Mouse (Mus musculus) ES-Bruce4 (cell line): ENCODE data around the gene Prn. TPM values are rescaled to one million over a fixed set of nuclear protein-coding genes. Genes with fewer than 3 reads are reported as not detected.

Source experiments
- H3K27ac ChIP-seq: 2 replicates; pipeline ENCODE4 v1.5.1; 2012; ENCODE audit warnings: low read length, inconsistent platforms; ENCODE audit not compliant: insufficient read depth
- H3K27me3 ChIP-seq: 2 replicates; pipeline ENCODE4 v1.6.1; 2012; ENCODE audit warnings: mild to moderate bottlenecking, low read length, inconsistent platforms; ENCODE audit not compliant: control insufficient read depth, poor library complexity, insufficient read depth, severe bottlenecking
- H3K36me3 ChIP-seq: 2 replicates; pipeline ENCODE4 v1.6.1; 2012; ENCODE audit warnings: inconsistent platforms, mild to moderate bottlenecking, low read length, moderate library complexity; ENCODE audit not compliant: control insufficient read depth, poor library complexity, insufficient read depth, severe bottlenecking
- H3K4me1 ChIP-seq: one replicate; pipeline ENCODE4 v1.8.1; 2011; ENCODE audit warnings: low read length; ENCODE audit not compliant: control insufficient read depth, insufficient read depth
- H3K4me3 ChIP-seq: 2 replicates; pipeline ENCODE4 v1.5.1; 2011; ENCODE audit warnings: low read depth, mild to moderate bottlenecking, low read length
- H3K9ac ChIP-seq: 2 replicates; pipeline ENCODE4 v1.6.1; 2012; ENCODE audit warnings: low read depth, mild to moderate bottlenecking, inconsistent platforms; ENCODE audit not compliant: poor library complexity, severe bottlenecking
- H3K9me3 ChIP-seq: replicated peaks from 2 replicates; pipeline ENCODE4 v1.6.1; 2012; ENCODE audit warnings: mild to moderate bottlenecking, low read length, inconsistent platforms; ENCODE audit not compliant: control insufficient read depth, poor library complexity, insufficient read depth, severe bottlenecking
- CTCF ChIP-seq: IDR thresholded peaks from one replicate; pipeline ENCODE4 v1.8.1; 2011; ENCODE audit warnings: low read depth, low read length
- EP300 ChIP-seq: IDR thresholded peaks from 2 replicates; pipeline ENCODE4 v1.6.1; 2011; ENCODE audit warnings: low read depth, low read length; ENCODE audit not compliant: insufficient read depth
- POLR2A ChIP-seq: IDR thresholded peaks from one replicate; pipeline ENCODE4 v1.8.1; 2011; ENCODE audit warnings: low read length; ENCODE audit not compliant: insufficient read depth
- polyA plus RNA-seq: library from polyadenylated mRNA; stranded (reverse); fragments of >200 nt; gene quantifications from 2 replicates; pipeline ENCODE4 v1.2.4, GENCODE M21; 2011; ENCODE audit warnings: low read depth; ENCODE audit not compliant: missing spikeins, insufficient read depth, insufficient read length

Prn gene
- polyA plus RNA-seq, 1 experiment: not detected

GRCm38 (mm10) chr2:131868983-131869382 is 40.8 kb upstream of the Prn start:
- Histone ChIP-seq H3K9me3 (no peaks in the 10 kb centered on the region), H3K27ac (no peak overlapping the region), H3K36me3 (no peaks in the 10 kb centered on the region), H3K4me1 (no peaks in the 10 kb centered on the region), H3K9ac (no peak overlapping the region), H3K4me3 (no peak overlapping the region), H3K27me3 (no peaks in the 10 kb centered on the region)
- TF ChIP-seq CTCF: no peak
- no peak for TF ChIP-seq POLR2A
- no peak for TF ChIP-seq EP300

- Histone ChIP-seq H3K4me3 (no peak overlapping the region), H3K27me3 (no peaks in the 10 kb centered on the region), H3K9me3 (no peaks in the 10 kb centered on the region), H3K27ac (no peak overlapping the region), H3K4me1 (no peaks in the 10 kb centered on the region), H3K9ac (no peak overlapping the region), H3K36me3 (no peaks in the 10 kb centered on the region)
- TF ChIP-seq CTCF (no peak), POLR2A (no peak), EP300 (no peak)
Measured at GRCm38 (mm10) chr2:131873376-131873775, 36.4 kb upstream of the Prn start.

- Histone ChIP-seq H3K27ac (no peak overlapping the region), H3K4me1 (no peaks in the 10 kb centered on the region), H3K9ac (no peak overlapping the region), H3K36me3 (no peaks in the 10 kb centered on the region), H3K9me3 (no peaks in the 10 kb centered on the region), H3K4me3 (no peak overlapping the region), H3K27me3 (no peaks in the 10 kb centered on the region)
- no peak for TF ChIP-seq EP300
- TF ChIP-seq POLR2A: no peak
- no peak for TF ChIP-seq CTCF
Measured at GRCm38 (mm10) chr2:131876551-131877265, 33.0 kb upstream of the Prn start.

- Histone ChIP-seq H3K4me1 (peaks cover 3% of the 10 kb centered on the region), H3K27ac (peak overlapping the region; percentile 37; the same call in 1 of the 2 replicates), H3K27me3 (no peaks in the 10 kb centered on the region), H3K9me3 (no peaks in the 10 kb centered on the region), H3K4me3 (no peak overlapping the region), H3K9ac (no peak overlapping the region), H3K36me3 (no peaks in the 10 kb centered on the region)
- TF ChIP-seq EP300 (no peak), POLR2A (no peak), CTCF (no peak)
Measured at GRCm38 (mm10) chr2:131881766-131882165, 28.0 kb upstream of the Prn start.

GRCm38 (mm10) chr2:131883136-131883535 is 26.6 kb upstream of the Prn start:
- no peak overlapping the region for H3K4me3 ChIP-seq
- no peaks in the 10 kb centered on the region for H3K27me3 ChIP-seq
- no peak overlapping the region for H3K9ac ChIP-seq
- 0 out of 2 replicates have a peak overlapping the region, but pooled peaks have one; percentile 9 for H3K27ac ChIP-seq
- H3K9me3 ChIP-seq: no peaks in the 10 kb centered on the region
- peaks cover 3% of the 10 kb centered on the region for H3K4me1 ChIP-seq
- no peak for TF ChIP-seq CTCF
- TF ChIP-seq EP300: peak; percentile 47; the same call in 1 of the 2 replicates
- no peaks in the 10 kb centered on the region for H3K36me3 ChIP-seq

- TF ChIP-seq EP300: no peak
- TF ChIP-seq POLR2A: no peak
- H3K36me3 ChIP-seq: no peaks in the 10 kb centered on the region
- H3K9me3 ChIP-seq: no peaks in the 10 kb centered on the region
- no peak overlapping the region for H3K27ac ChIP-seq
- no peak overlapping the region for H3K9ac ChIP-seq
- H3K4me1 ChIP-seq: peaks cover 3% of the 10 kb centered on the region
- H3K27me3 ChIP-seq: no peaks in the 10 kb centered on the region
- H3K4me3 ChIP-seq: no peak overlapping the region
Measured at GRCm38 (mm10) chr2:131886503-131887160, 23.1 kb upstream of the Prn start.
